ENCODE assay signal across 21 mouse cellular contexts in genomic region chr6:102556497-102556896, GRCm38 (mm10). TPM values are rescaled to one million over a fixed set of nuclear protein-coding genes. Genes with fewer than 3 reads are reported as not detected.
DNase-seq lines count a peak whose midpoint lies in the region; ATAC-seq and TF ChIP-seq lines count a peak whose summit lies in the region.
"Had no signal": no experiment of that assay in that cellular context is flagged by ENCODE, and none has a peak within 500 bp of the region (broad histone marks: within the 10 kb centered on the region; RNA-seq: fewer than 3 reads in every experiment).

No protein-coding gene starts in this region.

- intact Hi-C loops in heart, postnatal 36 days (cut with DNase I), result no loop called here

- no peak for TF ChIP-seq CTCF in liver, postnatal 0 days (IDR thresholded peaks at IDR 0.05; ENCODE audit: low read depth)

- H3K9ac ChIP-seq in heart, embryonic 12.5 days, result no peak overlapping the region
- H3K9ac ChIP-seq in liver, postnatal 0 days (replicated peaks), result no peak overlapping the region
- H3K9ac ChIP-seq: forebrain, embryonic 15.5 days; heart, embryonic 15.5 days; hindbrain, embryonic 15.5 days had no signal

- no peak overlapping the region for H3K4me2 ChIP-seq in heart, embryonic 12.5 days
- H3K4me2 ChIP-seq in liver, postnatal 0 days (ENCODE audit: low read depth, low read length), result peak overlapping the region; percentile 39
- H3K4me2 ChIP-seq: forebrain, embryonic 15.5 days; heart, embryonic 15.5 days; hindbrain, embryonic 15.5 days had no signal

- H3K4me1 ChIP-seq in heart, embryonic 12.5 days (replicated peaks), result no peaks in the 10 kb centered on the region
- H3K4me1 ChIP-seq in liver, postnatal 0 days (ENCODE audit: insufficient read depth), result 0 out of 2 replicates have a peak, but pooled peaks cover 2% of the 10 kb centered on the region
- H3K4me1 ChIP-seq: heart, embryonic 15.5 days; hindbrain, embryonic 15.5 days had no signal

- no peaks in the 10 kb centered on the region for H3K36me3 ChIP-seq in heart, embryonic 12.5 days
- H3K36me3 ChIP-seq in liver, postnatal 0 days (replicated peaks; ENCODE audit: insufficient read depth, low read length), result no peaks in the 10 kb centered on the region
- H3K36me3 ChIP-seq: forebrain, embryonic 15.5 days; heart, embryonic 15.5 days; hindbrain, embryonic 15.5 days had no signal

- no peak overlapping the region for H3K4me3 ChIP-seq in heart, embryonic 12.5 days
- H3K4me3 ChIP-seq in liver, postnatal 0 days (ENCODE audit: low read depth, low read length), result no peak overlapping the region
- H3K4me3 ChIP-seq: forebrain, embryonic 15.5 days; heart, embryonic 15.5 days; hindbrain, embryonic 15.5 days had no signal

- no peak overlapping the region for H3K27ac ChIP-seq in heart, embryonic 12.5 days (ENCODE audit: poor library complexity, severe bottlenecking)
- peak overlapping the region; percentile 1; the same call in 1 of the 2 replicates for H3K27ac ChIP-seq in liver, postnatal 0 days (ENCODE audit: low read depth)
- H3K27ac ChIP-seq: forebrain, embryonic 15.5 days; heart, embryonic 15.5 days; hindbrain, embryonic 15.5 days had no signal

- 42% methylated on average over 3 of the region's 3 CpGs for WGBS in heart, embryonic 12.5 days
- WGBS in liver, postnatal 0 days (ENCODE audit: insufficient replicate concordance), result 25% methylated on average over 3 of the region's 3 CpGs

- H3K9me3 ChIP-seq in heart, embryonic 12.5 days (replicated peaks), result no peaks in the 10 kb centered on the region
- H3K9me3 ChIP-seq in liver, postnatal 0 days (ENCODE audit: low read length), result no peaks in the 10 kb centered on the region
- H3K9me3 ChIP-seq: forebrain, embryonic 15.5 days; heart, embryonic 15.5 days; hindbrain, embryonic 15.5 days had no signal

- peak; percentile 94 for TF ChIP-seq EP300 in liver, postnatal 0 days (IDR thresholded peaks at IDR 0.05; ENCODE audit: low read depth)

- no peak for DNase-seq in heart, postnatal 36 days
- DNase-seq in c-Kit-positive CD71-positive TER-119-positive erythroid progenitor cells, embryonic 14.5 days (ENCODE audit: low spot score), result peak; percentile 45
- peak; percentile 21 for DNase-seq in liver, postnatal 0 days
- no peak for DNase-seq in kidney, postnatal 36 days
- DNase-seq in thymus, postnatal 14 days, result no peak
- DNase-seq: adrenal gland, postnatal 25 days; cerebellum, adult 2 months; kidney, adult 11 months; kidney, postnatal 14 days; left cerebral cortex, postnatal 4 days; lung, adult 2 months; lung, postnatal 36 days; midbrain, embryonic 14.5 days; right cerebral cortex, postnatal 4 days; thymus, adult 2 months had no signal

- no peaks in the 10 kb centered on the region for H3K27me3 ChIP-seq in heart, embryonic 12.5 days (replicated peaks)
- H3K27me3 ChIP-seq in liver, postnatal 0 days (ENCODE audit: insufficient read depth, low read length), result no peaks in the 10 kb centered on the region
- H3K27me3 ChIP-seq: forebrain, embryonic 15.5 days; heart, embryonic 15.5 days; hindbrain, embryonic 15.5 days had no signal

- ATAC-seq in heart, embryonic 12.5 days (ENCODE audit: insufficient number of reproducible peaks, low FRiP score), result 0 out of 2 replicates have a peak, but pooled peaks have one; percentile 48
- ATAC-seq in hematopoietic stem cell, adult 5-6 weeks (replicated peaks in 1 of 2; ENCODE audit: insufficient read depth in 1 of 2, low FRiP score in 2 of 2, low TSS enrichment in 1 of 2, low read depth in 1 of 2, poor library complexity in 2 of 2, severe bottlenecking in 2 of 2), result peak; percentile 17 to 39; a peak in 2 of 4 replicates
- peak; percentile 98 for ATAC-seq in liver, postnatal 0 days

RNA-seq across cellular contexts. Expression of gene Cntn3, which starts 16.4 kb away (rescaled TPM):
- 0.28 and 0.48 TPM in 2 replicates for polyA plus RNA-seq in heart, embryonic 12.5 days (2016; fragmentation: Nextera tagmentation; extraction: Ambion mirVana)
- total RNA-seq in heart, postnatal 36 days (2021), result under 1 TPM; 0.05 to 0.08 TPM
- not detected in 2 replicates for total RNA-seq in hematopoietic stem cell, adult 5-6 weeks (2017)
- polyA plus RNA-seq in liver, postnatal 0 days (2015; fragmentation: Nextera tagmentation; extraction: Ambion mirVana), result 0.34 and 0.37 TPM in 2 replicates
- total RNA-seq: gastrocnemius, adult 18-20 months had no signal
- polyA plus RNA-seq: lung, adult 2 months; thymus, adult 2 months had no signal

Comparison
In these comparisons a context has a peak if more than half of its experiments do, and no peak if none do; other contexts are left out.
1. ATAC-seq: peak in every context shown above with its lines; median percentile 98 in liver, postnatal 0 days; 48 in heart, embryonic 12.5 days; 28 in hematopoietic stem cell, adult 5-6 weeks.
2. DNase-seq: peak in c-Kit-positive CD71-positive TER-119-positive erythroid progenitor cells, embryonic 14.5 days (single experiment) and liver, postnatal 0 days (single experiment); none in heart, postnatal 36 days (0 of 2), kidney, postnatal 36 days (0 of 2) and thymus, postnatal 14 days (single experiment).